Mouse (Mus musculus) MEL (cell line): ENCODE results near the gene Ctnnbl1.

ENCODE experiments used
- GABPA ChIP-seq: IDR thresholded peaks from 2 replicates; pipeline ENCODE4 v1.6.1; 2012; ENCODE audit warnings: low read depth, mild to moderate bottlenecking, inconsistent platforms, low read length, improper control_type of control experiment, moderate library complexity
- SIN3A ChIP-seq: IDR thresholded peaks from 2 replicates; pipeline ENCODE4 v1.6.1; 2012; ENCODE audit warnings: low read length, improper control_type of control experiment, inconsistent platforms

DNA sequence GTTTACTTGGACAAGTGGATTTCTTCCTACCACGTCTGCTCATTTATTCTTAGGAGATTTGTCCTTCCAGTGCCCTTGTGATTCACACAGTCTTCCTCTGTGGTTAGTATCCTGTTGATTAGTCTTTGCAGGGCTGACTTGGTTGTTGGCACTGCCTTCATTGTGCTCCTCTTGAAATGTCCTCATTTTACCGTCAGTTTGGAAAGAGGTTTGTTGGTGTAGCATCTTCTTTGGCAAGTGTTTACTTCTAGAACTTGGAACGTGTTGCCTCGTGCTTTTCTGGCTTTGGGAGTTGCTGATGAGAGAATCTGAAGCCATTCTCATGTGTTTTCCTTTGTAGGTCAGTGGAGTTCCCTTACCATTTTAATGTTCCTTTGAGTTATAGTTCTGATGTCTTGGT lies 25.7 kb downstream of the Ctnnbl1 start:
- TF ChIP-seq GABPA (no peak), SIN3A (no peak)
